In genomic region chr4:135776850-135777249, GRCm38 (mm10) we compare ENCODE assay signal across 17 mouse cellular contexts. TPM values are rescaled to one million over a fixed set of nuclear protein-coding genes. Genes with fewer than 3 reads are reported as not detected.
"Had no signal": no experiment of that assay in that cellular context is flagged by ENCODE, and none has a peak within 500 bp of the region (broad histone marks: within the 10 kb centered on the region; RNA-seq: fewer than 3 reads in every experiment).

No protein-coding gene starts in this region.

- H3K36me3 ChIP-seq: liver, embryonic 15.5 days; midbrain, embryonic 10.5 days; midbrain, embryonic 12.5 days; neural tube, embryonic 12.5 days had no signal

- H3K4me3 ChIP-seq: liver, embryonic 15.5 days; midbrain, embryonic 10.5 days; midbrain, embryonic 12.5 days; myocyte; neural tube, embryonic 12.5 days had no signal

- H3K27me3 ChIP-seq: neural tube, embryonic 12.5 days had no signal

- H3K27ac ChIP-seq: liver, embryonic 15.5 days; midbrain, embryonic 10.5 days; midbrain, embryonic 12.5 days; neural tube, embryonic 12.5 days had no signal

- H3K9me3 ChIP-seq: liver, embryonic 15.5 days; midbrain, embryonic 10.5 days; midbrain, embryonic 12.5 days; neural tube, embryonic 12.5 days had no signal

- DNase-seq: liver, postnatal 0 days; lung, embryonic 14.5 days; lung, postnatal 10 days; lung, postnatal 4 days; midbrain, embryonic 14.5 days; right cerebral cortex, postnatal 14 days; thymus, adult 18-20 months; thymus, postnatal 14 days; thymus, postnatal 36 days had no signal

- H3K4me1 ChIP-seq: liver, embryonic 15.5 days; midbrain, embryonic 12.5 days; neural tube, embryonic 12.5 days had no signal

- H3K9ac ChIP-seq: liver, embryonic 15.5 days; liver, postnatal 0 days; lung, embryonic 14.5 days; midbrain, embryonic 12.5 days; neural tube, embryonic 12.5 days had no signal

RNA-seq across cellular contexts. Expression of gene Myom3, which starts 17.3 kb away (rescaled TPM):
- total RNA-seq: megakaryocyte, adult 5-6 weeks; megakaryocyte-erythroid progenitor cell, adult 5-6 weeks had no signal

RNA-seq across cellular contexts. Expression of gene Il22ra1, which starts 48.9 kb away (rescaled TPM):
- total RNA-seq: megakaryocyte, adult 5-6 weeks; megakaryocyte-erythroid progenitor cell, adult 5-6 weeks; neutrophil, adult 5-6 weeks had no signal
